Mouse (Mus musculus) ES-E14 (cell line): Measurements from ENCODE around the gene Brap. TPM values are rescaled to one million over a fixed set of nuclear protein-coding genes. Genes with fewer than 3 reads are reported as not detected.
"Not testable (repeated sequence)": the region's sequence is repeated elsewhere in the genome, so short reads cannot be mapped to it uniquely, and the experiment has no call there.

Experiments
- DNase-seq: peaks from one replicate; pipeline ENCODE4 v3.0.0-alpha.2; 2013; ENCODE audit warnings: low read depth, low spot score
- H3K27ac ChIP-seq: 2 replicates; pipeline ENCODE4 v1.5.1; 2012; ENCODE audit warnings: low read depth, mild to moderate bottlenecking, low read length, moderate library complexity, mixed read lengths; ENCODE audit not compliant: poor library complexity, insufficient read depth, severe bottlenecking
- H3K36me3 ChIP-seq: 2 replicates; pipeline ENCODE4 v1.6.1; 2012; ENCODE audit warnings: mild to moderate bottlenecking, low read length, moderate library complexity, mixed read lengths; ENCODE audit not compliant: control insufficient read depth, poor library complexity, insufficient read depth, severe bottlenecking
- H3K4me1 ChIP-seq, 2 experiments: fragments of 150-350 bp in 1 of 2; sonication (generic) in 1 of 2; 2 replicates each; pipeline ENCODE4 v1.6.1; 2012; ENCODE audit warnings: low read length in 2 of 2, mild to moderate bottlenecking in 1 of 2, mixed read lengths in 1 of 2; ENCODE audit not compliant: control insufficient read depth in 2 of 2, insufficient read depth in 2 of 2, poor library complexity in 1 of 2
- H3K4me3 ChIP-seq, 2 experiments: fragments of 150-350 bp in 1 of 2; sonication (generic) in 1 of 2; 2 replicates each; pipeline ENCODE4 v1.5.1; 2012; ENCODE audit warnings: low read length in 2 of 2, low read depth in 1 of 2, mild to moderate bottlenecking in 1 of 2, mixed read lengths in 1 of 2; ENCODE audit not compliant: insufficient read depth in 1 of 2, poor library complexity in 1 of 2, severe bottlenecking in 1 of 2
- H3K9ac ChIP-seq: 2 replicates; pipeline ENCODE4 v1.6.1; 2012; ENCODE audit warnings: low read depth, mild to moderate bottlenecking, low read length, mixed read lengths; ENCODE audit not compliant: poor library complexity, insufficient read depth, severe bottlenecking
- H3K9me3 ChIP-seq: fragments of 150-350 bp; sonication (generic); 2 replicates; pipeline ENCODE4 v1.6.1; 2012; ENCODE audit warnings: low read depth, mild to moderate bottlenecking, low read length; ENCODE audit not compliant: control insufficient read depth, insufficient read depth
- CHD2 ChIP-seq: IDR thresholded peaks from 2 replicates; pipeline ENCODE4 v1.6.1; 2014; ENCODE audit warnings: mild to moderate bottlenecking, low read depth, low read length, inconsistent platforms
- HCFC1 ChIP-seq: IDR thresholded peaks from 2 replicates; pipeline ENCODE4 v1.6.1; 2012; ENCODE audit warnings: low read length, inconsistent platforms, borderline replicate concordance; ENCODE audit not compliant: insufficient read depth
- MAFK ChIP-seq: IDR thresholded peaks from 2 replicates; pipeline ENCODE4 v1.6.1; 2014; ENCODE audit warnings: mild to moderate bottlenecking, low read depth, low read length, inconsistent platforms; ENCODE audit not compliant: insufficient read depth
- ZC3H11A ChIP-seq: IDR thresholded peaks from 2 replicates; pipeline ENCODE4 v1.6.1; 2012; ENCODE audit warnings: low read depth, mild to moderate bottlenecking, inconsistent platforms, low read length, borderline replicate concordance
- ZNF384 ChIP-seq: IDR thresholded peaks from 2 replicates; pipeline ENCODE4 v1.6.1; 2012; ENCODE audit warnings: low read depth, low read length, inconsistent platforms
- in situ Hi-C, 2 experiments: fragments of 600-800 bp; cut with MboI; formaldehyde crosslinking; loops; one replicate each; pipeline ENCODE4 v1.15.1; 2025; ENCODE audit warnings: low sequenced_read_pairs in 2 of 2, inconsistent platforms in 1 of 2; ENCODE audit not compliant: unreplicated experiment in 2 of 2
- total RNA-seq: library from RNA; depleted of rRNA; stranded (reverse); fragments of 300-350 nt; gene quantifications from 2 replicates; pipeline ENCODE4 v1.2.3, GENCODE M21; 2012

Brap gene
- total RNA-seq, 1 experiment = 31.8 TPM

GRCm38 (mm10) chr5:121690482-121691211 is 30.3 kb downstream of the Brap start:
- no peak overlapping the region for H3K9ac ChIP-seq
- DNase-seq = no peak
- peaks cover 4% of the 10 kb centered on the region; the same call in 1 of the 2 replicates for H3K36me3 ChIP-seq
- no peaks in the 10 kb centered on the region for H3K9me3 ChIP-seq
- TF ChIP-seq HCFC1 (no peak), MAFK (no peak), CHD2 (no peak), ZNF384 (no peak), ZC3H11A (no peak)
- H3K4me3 ChIP-seq = no peak overlapping the region
- H3K4me1 ChIP-seq = peaks cover 2% of the 10 kb centered on the region in 2 experiments; a peak in 1 of 4 replicates
- no peak overlapping the region for H3K27ac ChIP-seq
- in situ Hi-C loops = no loop called here

DNA sequence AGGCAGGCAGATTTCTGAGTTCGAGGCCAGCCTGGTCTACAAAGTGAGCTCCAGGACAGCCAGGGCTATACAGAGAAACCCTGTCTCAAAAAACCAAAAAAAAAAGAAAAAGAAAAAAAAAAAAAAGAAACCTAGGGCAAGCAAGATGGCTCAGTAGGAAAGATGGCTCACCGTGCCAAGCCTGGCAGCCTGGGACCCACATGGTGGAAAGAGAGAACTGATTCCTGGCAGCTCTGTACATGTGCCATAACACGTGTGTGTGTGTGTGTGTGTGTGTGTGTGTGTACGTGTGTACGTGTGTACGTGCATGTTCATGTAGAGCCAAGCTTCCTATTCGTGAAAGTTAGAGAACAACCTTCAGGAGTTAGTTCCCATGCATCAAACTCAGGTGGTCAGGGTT is 31.1 kb downstream of the Brap start:
- H3K27ac ChIP-seq, DNase-seq, H3K36me3 ChIP-seq, H3K9me3 ChIP-seq, H3K4me3 ChIP-seq, H3K4me1 ChIP-seq, H3K9ac ChIP-seq, in situ Hi-C loops: not testable (repeated sequence)

DNA sequence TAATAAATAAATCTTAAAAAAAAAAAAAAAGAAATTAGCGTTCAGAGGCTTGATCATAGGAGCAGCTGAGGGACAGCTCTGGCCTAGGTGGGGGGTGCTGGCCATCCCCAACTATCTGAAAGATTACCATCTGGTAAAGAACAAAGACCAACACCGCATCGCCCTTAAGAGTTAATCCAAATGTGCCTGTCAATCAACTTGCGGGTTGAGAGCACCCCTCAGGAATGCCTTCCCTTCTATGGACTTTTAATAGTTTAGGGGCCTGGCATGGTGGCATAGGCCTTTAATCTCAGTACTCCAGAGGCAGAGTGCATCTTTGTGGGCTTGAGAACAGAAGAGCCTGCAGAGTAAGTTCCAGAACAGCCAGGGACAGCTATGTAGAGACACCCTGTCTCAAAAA is 32.5 kb downstream of the Brap start:
- Histone ChIP-seq H3K4me1 (peaks cover 0 to 2% of the 10 kb centered on the region in 2 experiments; a peak in 1 of 4 replicates), H3K36me3 (no peaks in the 10 kb centered on the region), H3K27ac (no peak overlapping the region), H3K9ac (no peak overlapping the region), H3K9me3 (no peaks in the 10 kb centered on the region), H3K4me3 (no peak overlapping the region)
- no peak for TF ChIP-seq CHD2
- DNase-seq = no peak
- in situ Hi-C loops = no loop called here

GRCm38 (mm10) chr5:121696761-121697160 is 36.4 kb downstream of the Brap start:
- TF ChIP-seq HCFC1 = no peak
- no peak for TF ChIP-seq CHD2
- no peak for TF ChIP-seq MAFK
- no peak for TF ChIP-seq ZNF384
- TF ChIP-seq ZC3H11A = no peak
- no peaks in the 10 kb centered on the region for H3K36me3 ChIP-seq
- DNase-seq = no peak
- no peak overlapping the region for H3K27ac ChIP-seq
- H3K9ac ChIP-seq = no peak overlapping the region
- in situ Hi-C loops = no loop called here
- no peak overlapping the region for H3K4me3 ChIP-seq
- no peaks in the 10 kb centered on the region for H3K9me3 ChIP-seq
- H3K4me1 ChIP-seq = peaks cover 10% of the 10 kb centered on the region in 2 experiments; a peak in 3 of 4 replicates

- Histone ChIP-seq H3K9me3 (no peaks in the 10 kb centered on the region), H3K36me3 (no peaks in the 10 kb centered on the region), H3K4me1 (peaks cover 9 to 12% of the 10 kb centered on the region in 2 experiments), H3K9ac (no peak overlapping the region), H3K27ac (no peak overlapping the region), H3K4me3 (no peak overlapping the region)
- no peak for DNase-seq
- in situ Hi-C loops = no loop called here
- no peak for TF ChIP-seq HCFC1
- TF ChIP-seq ZNF384 = no peak
- TF ChIP-seq CHD2 = no peak
These were observed 39.5 kb downstream of the Brap start for GRCm38 (mm10) chr5:121699891-121700290.
